Mouse (Mus musculus) kidney, postnatal 25 days (tissue): ENCODE measurements at regions not wholly inside any gene's neighbourhood (a gene's known extent, or its start where the extent isn't known, plus 50 kb on each side); places are given as distances from the start of the nearest gene placed in this dataset.

ENCODE experiments used
- DNase-seq, 2 experiments: peaks; one replicate each; pipeline ENCODE4 v3.0.0; 2021; ENCODE audit warnings: mixed read lengths in 2 of 2

- no peak for DNase-seq
Observed at GRCm38 (mm10) chr4:56421575-56421974, 318.3 kb upstream of the Gm26657 start.

GRCm38 (mm10) chr4:56419122-56419913 lies 320.6 kb upstream of the Gm26657 start:
- DNase-seq: no peak

- no peak for DNase-seq
Observed at GRCm38 (mm10) chr4:56411024-56411636, 328.7 kb upstream of the Gm26657 start.

DNA sequence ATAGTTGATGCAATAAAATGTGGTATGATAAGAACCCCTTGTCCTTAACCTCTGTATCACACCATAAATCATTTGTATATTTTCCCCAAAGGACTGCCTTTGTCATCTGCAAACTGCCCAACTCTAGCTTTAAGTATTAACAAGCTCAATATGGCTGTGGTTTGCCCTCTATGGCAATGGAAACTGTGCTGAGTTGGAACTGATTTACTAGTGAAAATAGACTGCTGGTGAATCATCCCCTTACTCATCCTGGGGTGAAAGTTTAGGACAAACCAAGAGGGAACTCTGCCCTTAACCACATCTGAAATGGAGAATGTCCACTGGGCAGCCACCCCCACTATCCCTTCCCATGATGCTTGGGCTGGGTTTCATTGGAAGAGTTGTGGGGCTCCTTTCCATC lies 346.1 kb upstream of the Gm26657 start:
- no peak for DNase-seq

DNA sequence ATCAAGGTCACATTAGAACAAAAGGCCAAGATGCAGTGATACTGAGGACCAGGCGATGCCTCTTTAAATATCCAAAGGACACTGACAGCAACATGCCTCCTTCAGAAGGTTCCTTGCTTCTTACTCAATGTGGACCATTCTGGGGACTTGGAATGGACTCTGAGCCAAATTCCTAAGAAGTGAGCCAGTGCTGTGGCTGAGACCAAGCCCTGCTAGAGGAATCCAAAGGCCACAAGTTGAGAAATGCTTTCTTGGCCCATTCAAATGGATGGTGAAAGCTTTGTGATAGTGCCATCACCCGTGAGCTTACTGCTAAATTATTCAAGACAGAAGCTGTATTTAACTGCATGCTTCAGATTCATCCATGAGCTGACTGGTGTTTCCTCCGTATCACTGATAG lies 352.8 kb upstream of the Gm26657 start:
- DNase-seq: peak in 1 of 2 experiments; percentile 36

- DNase-seq: no peak
Observed at GRCm38 (mm10) chr4:56375745-56376144, 364.1 kb upstream of the Gm26657 start.

- DNase-seq: no peak
Observed at GRCm38 (mm10) chr4:56374466-56374865, 365.4 kb upstream of the Gm26657 start.

GRCm38 (mm10) chr4:56373746-56374145 lies 366.1 kb upstream of the Gm26657 start:
- no peak for DNase-seq

- DNase-seq: no peak
Observed at GRCm38 (mm10) chr4:56373167-56373566, 366.7 kb upstream of the Gm26657 start.

DNA sequence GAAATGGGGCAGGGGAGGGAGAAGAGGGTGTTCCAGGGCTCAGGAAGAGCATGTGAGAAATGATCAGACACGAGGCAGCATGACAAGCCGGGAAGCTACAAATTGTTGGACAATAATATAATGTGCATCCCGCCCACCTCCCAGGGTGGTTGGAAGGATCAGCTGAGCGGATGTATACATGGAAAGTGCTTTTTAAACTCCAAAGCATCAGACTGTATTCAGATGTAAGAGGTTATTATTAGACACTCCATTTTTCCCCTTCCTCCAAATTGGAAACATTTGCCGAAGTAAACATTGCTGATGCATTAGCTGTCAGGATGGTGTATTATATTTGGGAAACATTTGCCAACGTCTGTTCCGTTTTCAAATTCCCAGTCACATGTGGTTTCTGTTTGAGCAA lies 367.2 kb upstream of the Gm26657 start:
- DNase-seq: no peak

DNA sequence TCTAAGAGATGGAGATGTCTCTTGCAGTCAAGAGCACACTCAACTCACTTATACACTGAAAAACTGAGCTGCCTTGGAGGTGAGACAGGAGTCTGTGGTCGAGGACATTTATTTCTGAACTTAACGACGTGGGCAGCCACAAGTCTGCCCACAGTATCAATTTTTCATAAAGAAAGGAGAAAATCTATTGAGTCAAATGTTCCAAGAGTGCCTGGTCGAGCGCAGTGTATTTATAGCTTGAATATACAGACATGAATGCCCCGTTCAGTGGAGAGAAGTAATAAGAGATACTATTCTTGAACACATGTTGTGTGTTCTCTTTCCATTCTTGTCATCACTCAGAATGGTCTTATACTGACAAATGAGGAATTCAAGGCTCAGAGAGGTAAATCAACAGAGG lies 375.3 kb upstream of the Gm26657 start:
- no peak for DNase-seq

DNA sequence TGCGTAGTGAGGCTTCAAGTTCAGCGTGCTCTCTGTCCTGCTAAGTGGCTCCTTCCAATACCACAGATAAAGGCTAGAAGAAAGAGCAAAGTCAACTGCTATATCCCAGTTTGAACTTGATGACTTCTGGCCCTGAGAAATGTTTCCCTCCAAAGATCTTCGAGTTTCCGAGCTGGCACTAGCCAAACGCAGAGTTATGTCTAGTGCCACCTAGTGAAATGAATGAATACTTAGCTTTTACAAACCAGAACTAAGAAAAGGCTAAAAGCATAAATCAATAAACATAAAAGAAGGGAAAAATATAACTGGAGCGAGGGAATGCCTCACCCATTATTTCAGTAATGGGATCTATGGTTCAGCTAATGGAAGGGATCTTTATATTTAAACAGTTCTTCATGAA lies 377.7 kb upstream of the Gm26657 start:
- DNase-seq: peak in 1 of 2 experiments; percentile 10

GRCm38 (mm10) chr4:56349216-56349615 lies 390.7 kb upstream of the Gm26657 start:
- no peak for DNase-seq

- no peak for DNase-seq
Observed at GRCm38 (mm10) chr4:56325156-56325555, 414.7 kb upstream of the Gm26657 start.

DNA sequence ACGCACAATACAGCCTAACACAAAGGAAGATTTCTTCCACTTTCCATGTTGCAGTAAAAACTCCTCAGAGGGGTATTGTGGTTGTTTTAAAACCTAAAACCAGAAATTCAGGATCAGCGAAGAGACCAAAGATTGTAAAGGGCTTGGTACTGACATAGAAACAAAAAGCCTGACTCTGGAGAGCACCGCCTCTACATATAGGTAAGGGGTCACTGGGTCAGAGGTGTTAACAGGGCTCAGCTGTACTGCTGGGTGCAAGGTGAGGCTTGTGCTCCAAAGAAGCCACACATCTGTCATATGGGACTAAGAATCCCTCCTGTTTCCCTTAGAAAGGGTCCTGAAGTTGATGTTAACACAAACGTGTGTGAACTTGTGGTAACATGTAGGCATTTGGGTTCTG lies 420.7 kb upstream of the Gm26657 start:
- DNase-seq: no peak

DNA sequence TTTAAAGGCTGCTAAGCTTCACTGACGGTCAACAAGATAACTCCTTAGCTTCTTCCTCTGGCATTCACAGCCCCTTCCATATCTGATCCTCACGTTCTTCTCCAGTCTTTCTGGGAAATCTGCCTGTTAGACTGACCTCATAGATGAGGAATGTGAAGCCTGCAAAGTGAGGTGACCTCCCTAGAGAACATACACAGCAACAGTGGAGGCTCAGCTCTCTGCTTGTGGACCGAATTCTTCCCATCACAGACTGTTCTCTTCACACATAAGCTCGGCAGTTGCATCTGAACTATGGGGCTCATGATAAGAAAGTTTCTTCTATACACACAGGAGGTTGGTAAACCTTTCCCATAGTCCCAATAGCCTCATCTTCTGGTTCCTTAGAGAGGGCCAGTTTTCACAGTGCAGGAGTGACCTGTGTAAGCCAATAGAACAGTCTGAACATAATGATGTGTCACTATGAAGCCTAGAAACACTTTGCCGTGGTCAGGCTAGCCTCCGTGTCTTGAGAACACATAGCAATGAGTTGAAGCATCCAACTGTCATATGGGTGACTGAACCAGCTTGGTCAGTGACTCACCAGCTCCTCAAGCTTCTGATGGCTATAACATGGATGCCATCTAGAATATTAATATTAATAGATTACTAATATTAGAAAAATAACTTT lies 434.1 kb upstream of the Gm26657 start:
- DNase-seq: no peak

GRCm38 (mm10) chr4:56304275-56304674 lies 435.6 kb upstream of the Gm26657 start:
- no peak for DNase-seq

GRCm38 (mm10) chr4:56287980-56288379 lies 451.9 kb upstream of the Gm26657 start:
- no peak for DNase-seq

GRCm38 (mm10) chr4:56284490-56284889 lies 455.4 kb upstream of the Gm26657 start:
- no peak for DNase-seq

- DNase-seq: no peak
Observed at GRCm38 (mm10) chr4:56275836-56276235, 464.0 kb upstream of the Gm26657 start.

DNA sequence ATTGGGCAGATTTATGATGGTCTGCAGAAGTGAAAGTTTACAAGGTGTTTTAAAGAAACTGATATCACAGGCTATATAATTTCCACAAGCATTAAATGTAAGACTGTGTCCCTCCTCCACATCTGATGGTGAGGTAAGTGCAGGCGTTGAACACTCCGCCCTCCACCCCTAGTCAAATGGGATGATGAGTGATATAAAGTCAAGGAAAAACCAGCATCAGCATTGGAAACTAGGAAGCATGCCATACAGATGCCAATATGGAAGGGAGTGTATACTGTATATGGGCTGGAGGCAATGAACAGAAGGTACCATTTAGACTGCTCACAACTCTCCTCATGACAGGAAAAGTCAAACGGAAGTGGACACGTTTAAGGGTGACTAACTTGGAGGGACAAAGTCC lies 468.5 kb upstream of the Gm26657 start:
- DNase-seq: no peak

- DNase-seq: no peak
Observed at GRCm38 (mm10) chr4:56264626-56265025, 475.2 kb upstream of the Gm26657 start.

- no peak for DNase-seq
Observed at GRCm38 (mm10) chr4:56263822-56264221, 476.0 kb upstream of the Gm26657 start.

GRCm38 (mm10) chr4:56262589-56262988 lies 477.3 kb upstream of the Gm26657 start:
- DNase-seq: no peak
